Mouse (Mus musculus): Measurements from ENCODE around the gene Neurod2. TPM values are rescaled to one million over a fixed set of nuclear protein-coding genes. Genes with fewer than 3 reads are reported as not detected.

The Neurod2 gene
- 6.5 and 9.0 TPM in 2 replicates for polyA plus RNA-seq (2015; fragmentation: Nextera tagmentation; extraction: Ambion mirVana)

GRCm38 (mm10) chr11:98329081-98329959 is at the start of gene Neurod2:
TSS of gene Neurod2 (minus strand) at chr11:98329648.
- H3K9me3 ChIP-seq, result no peaks in the 10 kb centered on the region
- peak within 1 kb of the TSS; percentile 38 for H3K4me2 ChIP-seq
- ATAC-seq (replicated peaks), result no peak
- H3K9ac ChIP-seq, result peak within 1 kb of the TSS; percentile 7; the same call in 1 of the 2 replicates
- H3K27me3 ChIP-seq (replicated peaks), result peaks cover 90% of the 10 kb centered on the region
- peak within 1 kb of the TSS; percentile 30 for H3K4me3 ChIP-seq
- H3K4me1 ChIP-seq, result peaks cover 34% of the 10 kb centered on the region
- 1% methylated on average over 38 of the region's 38 CpGs for WGBS
- peak within 1 kb of the TSS; percentile 32 for H3K27ac ChIP-seq
- no peaks in the 10 kb centered on the region for H3K36me3 ChIP-seq (replicated peaks)

GRCm38 (mm10) chr11:98377787-98378186 is 48.3 kb upstream of the Neurod2 start:
- Histone ChIP-seq H3K4me3 (no peak overlapping the region), H3K4me1 (no peaks in the 10 kb centered on the region), H3K27me3 (replicated peaks) (no peaks in the 10 kb centered on the region), H3K9me3 (no peaks in the 10 kb centered on the region), H3K4me2 (no peak overlapping the region), H3K9ac (no peak overlapping the region), H3K36me3 (replicated peaks) (peaks cover 23% of the 10 kb centered on the region; the same call in 1 of the 2 replicates), H3K27ac (no peak overlapping the region)
- no peak for ATAC-seq (replicated peaks)
- 88% methylated on average over 11 of the region's 11 CpGs for WGBS

GRCm38 (mm10) chr11:98376756-98377155 is 47.3 kb upstream of the Neurod2 start:
- Histone ChIP-seq H3K36me3 (replicated peaks) (peaks cover 23% of the 10 kb centered on the region; the same call in 1 of the 2 replicates), H3K4me1 (peaks cover 10% of the 10 kb centered on the region), H3K27me3 (replicated peaks) (no peaks in the 10 kb centered on the region), H3K9me3 (no peaks in the 10 kb centered on the region), H3K4me3 (no peak overlapping the region), H3K9ac (no peak overlapping the region), H3K27ac (no peak overlapping the region), H3K4me2 (no peak overlapping the region)
- ATAC-seq (replicated peaks), result no peak
- 73% methylated on average over 5 of the region's 5 CpGs for WGBS

DNA sequence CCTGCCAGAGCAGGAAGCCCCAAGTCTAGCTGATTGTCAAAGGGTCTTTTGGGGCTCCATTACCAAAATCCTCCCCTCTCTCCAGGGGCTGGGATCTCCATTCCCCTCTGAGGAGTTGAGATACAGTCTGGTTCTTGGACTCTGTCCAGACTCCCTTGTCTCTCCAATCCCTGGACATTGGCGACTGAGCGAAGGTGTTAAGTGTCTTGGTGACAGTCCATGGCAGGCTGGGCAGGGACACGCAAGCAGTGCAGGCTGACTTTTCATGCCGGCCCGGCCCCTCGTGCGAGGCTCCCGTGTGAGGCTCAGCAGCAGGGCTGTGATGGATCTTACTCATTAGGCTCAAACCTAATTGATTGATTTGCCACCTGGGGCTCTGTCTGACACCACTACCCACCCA is 44.8 kb upstream of the Neurod2 start:
- Histone ChIP-seq H3K9me3 (no peaks in the 10 kb centered on the region), H3K4me2 (no peak overlapping the region), H3K4me3 (no peak overlapping the region), H3K9ac (no peak overlapping the region), H3K27ac (no peak overlapping the region), H3K27me3 (replicated peaks) (no peaks in the 10 kb centered on the region), H3K4me1 (peaks cover 23% of the 10 kb centered on the region), H3K36me3 (replicated peaks) (peaks cover 23% of the 10 kb centered on the region; the same call in 1 of the 2 replicates)
- 75% methylated on average over 8 of the region's 8 CpGs for WGBS
- ATAC-seq (replicated peaks), result no peak

GRCm38 (mm10) chr11:98373244-98373643 is 43.8 kb upstream of the Neurod2 start:
- ATAC-seq (replicated peaks), result no peak
- Histone ChIP-seq H3K4me3 (no peak overlapping the region), H3K4me2 (no peak overlapping the region), H3K9me3 (no peaks in the 10 kb centered on the region), H3K9ac (no peak overlapping the region; the same call in 1 of the 2 replicates), H3K36me3 (replicated peaks) (peaks cover 19% of the 10 kb centered on the region; the same call in 1 of the 2 replicates), H3K27me3 (replicated peaks) (no peaks in the 10 kb centered on the region), H3K4me1 (peaks cover 23% of the 10 kb centered on the region), H3K27ac (no peak overlapping the region)
- 93% methylated on average over 6 of the region's 6 CpGs for WGBS

DNA sequence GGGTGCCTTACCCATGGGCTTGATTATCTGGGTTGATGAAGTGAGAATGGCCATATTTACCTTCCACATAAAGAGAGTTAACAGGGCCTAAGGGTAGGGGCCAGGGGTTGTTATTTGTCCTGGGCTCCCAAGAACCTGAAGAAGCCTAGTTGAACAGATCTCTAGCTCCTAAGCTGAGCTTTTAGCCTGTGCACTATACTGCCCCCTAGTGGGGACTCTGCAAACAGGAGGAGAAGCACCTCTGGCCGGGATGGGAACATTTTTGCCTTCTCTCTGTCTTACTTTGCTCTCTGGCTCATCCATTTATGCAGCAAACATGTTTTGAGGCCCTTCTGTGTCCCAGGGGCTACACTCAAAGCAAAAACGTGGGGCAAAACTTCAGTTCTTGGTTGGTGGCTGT is 43.0 kb upstream of the Neurod2 start:
- H3K27me3 ChIP-seq (replicated peaks), result no peaks in the 10 kb centered on the region
- no peaks in the 10 kb centered on the region for H3K9me3 ChIP-seq
- H3K4me1 ChIP-seq, result peaks cover 23% of the 10 kb centered on the region
- H3K4me3 ChIP-seq, result no peak overlapping the region
- no peak overlapping the region for H3K4me2 ChIP-seq
- no peak overlapping the region for H3K9ac ChIP-seq
- H3K27ac ChIP-seq, result no peak overlapping the region
- peaks cover 15% of the 10 kb centered on the region; the same call in 1 of the 2 replicates for H3K36me3 ChIP-seq (replicated peaks)
- no peak for ATAC-seq (replicated peaks)
- WGBS, result 5% methylated on average over 2 of the region's 2 CpGs

- Histone ChIP-seq H3K27me3 (replicated peaks) (no peaks in the 10 kb centered on the region), H3K4me3 (no peak overlapping the region), H3K9me3 (no peaks in the 10 kb centered on the region), H3K36me3 (replicated peaks) (peaks cover 8% of the 10 kb centered on the region; the same call in 1 of the 2 replicates), H3K9ac (no peak overlapping the region), H3K4me1 (peaks cover 23% of the 10 kb centered on the region), H3K27ac (0 out of 2 replicates have a peak overlapping the region, but pooled peaks have one; percentile 31), H3K4me2 (peak overlapping the region; percentile 4; the same call in 1 of the 2 replicates)
- peak; percentile 54 for ATAC-seq (replicated peaks)
- WGBS, result 26% methylated on average over 10 of the region's 10 CpGs
These were observed 42.2 kb upstream of the Neurod2 start for GRCm38 (mm10) chr11:98371556-98372240.

DNA sequence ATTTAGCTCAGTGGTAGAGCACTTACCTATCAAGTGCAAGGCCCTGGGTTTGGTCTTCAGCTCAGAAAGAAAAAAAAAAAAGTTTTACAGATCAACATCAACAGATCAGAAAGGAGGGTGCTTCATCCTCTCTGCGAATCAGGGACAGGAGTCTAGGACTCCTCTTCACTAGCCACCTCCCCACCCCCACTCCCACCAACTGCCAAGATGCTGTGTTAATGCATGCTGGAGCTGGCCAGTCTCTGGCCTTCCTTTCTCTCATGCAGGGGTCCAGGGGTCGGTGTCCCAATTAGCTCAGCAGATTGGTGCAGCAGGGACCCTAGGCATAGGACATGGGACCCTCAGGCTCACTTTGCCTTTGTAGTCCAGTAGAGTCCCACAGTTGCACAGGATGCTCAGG is 41.1 kb upstream of the Neurod2 start:
- H3K9me3 ChIP-seq, result no peaks in the 10 kb centered on the region
- ATAC-seq (replicated peaks), result no peak
- H3K27ac ChIP-seq, result no peak overlapping the region
- no peak overlapping the region for H3K9ac ChIP-seq
- H3K36me3 ChIP-seq (replicated peaks), result no peaks in the 10 kb centered on the region; the same call in 1 of the 2 replicates
- H3K27me3 ChIP-seq (replicated peaks), result no peaks in the 10 kb centered on the region
- H3K4me1 ChIP-seq, result peaks cover 23% of the 10 kb centered on the region
- H3K4me2 ChIP-seq, result no peak overlapping the region
- no peak overlapping the region for H3K4me3 ChIP-seq
- 75% methylated on average over 2 of the region's 2 CpGs for WGBS

DNA sequence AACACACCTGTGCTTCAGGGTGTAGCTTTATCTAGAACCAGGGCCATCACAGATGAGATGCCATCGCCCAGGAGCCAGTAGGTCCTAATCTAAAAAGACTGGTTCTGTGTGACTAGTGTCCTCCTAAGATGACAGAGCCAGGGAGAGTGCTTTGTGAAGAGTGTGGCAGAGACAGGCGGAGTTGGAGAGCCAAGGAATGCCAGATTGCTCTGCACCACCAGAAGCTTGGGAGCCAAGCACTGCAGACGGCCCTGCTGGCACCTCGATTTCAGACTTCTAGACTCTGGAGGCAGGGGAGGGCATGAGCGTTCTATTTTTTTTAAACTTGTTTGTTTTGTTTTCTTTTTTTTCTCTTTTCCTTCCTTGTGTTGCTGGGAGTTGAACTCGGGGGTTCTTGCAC is 39.9 kb upstream of the Neurod2 start:
- Histone ChIP-seq H3K4me2 (no peak overlapping the region), H3K36me3 (replicated peaks) (no peaks in the 10 kb centered on the region), H3K9me3 (no peaks in the 10 kb centered on the region), H3K27me3 (replicated peaks) (no peaks in the 10 kb centered on the region), H3K4me3 (no peak overlapping the region), H3K27ac (no peak overlapping the region), H3K9ac (no peak overlapping the region), H3K4me1 (peaks cover 23% of the 10 kb centered on the region)
- no peak for ATAC-seq (replicated peaks)
- 83% methylated on average over 6 of the region's 6 CpGs for WGBS

- H3K4me3 ChIP-seq, result no peak overlapping the region
- peaks cover 23% of the 10 kb centered on the region for H3K4me1 ChIP-seq
- ATAC-seq (replicated peaks), result no peak
- H3K27me3 ChIP-seq (replicated peaks), result no peaks in the 10 kb centered on the region
- no peaks in the 10 kb centered on the region for H3K36me3 ChIP-seq (replicated peaks)
- no peak overlapping the region for H3K27ac ChIP-seq
- no peak overlapping the region for H3K9ac ChIP-seq
- 88% methylated on average over 7 of the region's 7 CpGs for WGBS
- no peak overlapping the region for H3K4me2 ChIP-seq
- H3K9me3 ChIP-seq, result no peaks in the 10 kb centered on the region
These were observed 38.4 kb upstream of the Neurod2 start for GRCm38 (mm10) chr11:98367863-98368186.

DNA sequence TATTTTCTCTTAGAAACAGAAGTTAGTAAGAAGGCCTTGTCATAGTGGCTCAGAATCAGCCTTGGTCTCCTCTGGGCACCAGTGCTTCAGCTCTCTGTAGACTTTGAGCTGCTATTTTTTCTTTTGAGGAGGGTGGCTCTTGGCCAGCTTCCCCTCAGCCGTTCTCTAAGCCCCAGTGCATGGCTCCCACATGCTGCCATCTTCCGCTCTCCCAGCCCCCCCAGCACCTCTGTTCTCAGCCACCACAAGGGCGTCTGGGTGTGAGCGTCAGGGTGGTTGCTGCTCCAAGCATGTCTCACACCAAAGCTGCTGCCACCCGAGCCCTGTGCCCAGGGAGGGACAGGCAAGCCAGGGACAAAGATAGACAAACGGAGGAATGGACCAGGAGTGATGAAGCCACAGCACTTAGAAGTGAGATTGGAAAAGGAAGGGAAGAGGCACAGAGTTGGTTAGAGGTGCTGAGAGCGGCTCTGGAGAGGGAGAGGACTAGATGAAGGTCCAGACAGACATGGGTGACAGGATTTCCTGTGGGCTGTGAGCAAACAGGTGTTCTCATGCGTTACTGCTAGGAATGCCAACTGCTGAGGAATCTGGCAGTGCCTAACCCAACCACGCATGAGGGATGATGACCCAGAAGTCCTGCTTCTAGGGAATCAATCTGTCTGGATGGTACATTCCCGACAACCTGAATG is 37.9 kb upstream of the Neurod2 start:
- H3K27ac ChIP-seq, result no peak overlapping the region
- no peaks in the 10 kb centered on the region for H3K9me3 ChIP-seq
- H3K4me2 ChIP-seq, result no peak overlapping the region
- no peak overlapping the region for H3K4me3 ChIP-seq
- peaks cover 20% of the 10 kb centered on the region for H3K4me1 ChIP-seq
- H3K36me3 ChIP-seq (replicated peaks), result no peaks in the 10 kb centered on the region
- 79% methylated on average over 10 of the region's 10 CpGs for WGBS
- H3K27me3 ChIP-seq (replicated peaks), result no peaks in the 10 kb centered on the region
- H3K9ac ChIP-seq, result no peak overlapping the region
- ATAC-seq (replicated peaks), result no peak

- Histone ChIP-seq H3K4me2 (no peak overlapping the region), H3K4me1 (peaks cover 19% of the 10 kb centered on the region), H3K36me3 (replicated peaks) (no peaks in the 10 kb centered on the region), H3K9ac (no peak overlapping the region), H3K9me3 (no peaks in the 10 kb centered on the region), H3K4me3 (no peak overlapping the region), H3K27ac (no peak overlapping the region), H3K27me3 (replicated peaks) (no peaks in the 10 kb centered on the region)
- 81% methylated on average over 10 of the region's 10 CpGs for WGBS
- no peak for ATAC-seq (replicated peaks)
These were observed 36.8 kb upstream of the Neurod2 start for GRCm38 (mm10) chr11:98366290-98366689.

Measured in midbrain, embryonic 15.5 days (tissue).